Mouse (Mus musculus): ENCODE data around the gene Dclre1a.

DNA sequence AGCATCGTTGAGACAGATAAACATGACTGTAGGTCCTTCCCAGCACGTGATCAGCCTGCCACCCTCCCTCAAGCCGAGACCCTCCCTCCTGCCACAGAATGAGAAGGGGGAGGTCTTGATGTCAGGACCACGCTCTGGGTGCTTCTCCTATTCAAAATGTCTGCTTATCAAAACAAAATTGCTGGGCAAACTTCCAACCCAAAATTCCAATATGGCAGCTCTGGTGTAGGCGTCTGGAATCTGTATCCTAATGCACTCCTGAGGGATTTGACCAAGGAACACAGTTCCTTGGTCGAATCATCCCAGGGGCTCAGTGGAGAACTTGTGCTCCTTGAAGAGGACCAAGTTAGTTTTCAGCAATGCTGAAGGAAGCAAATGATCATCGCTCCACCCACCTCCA is 61.1 kb downstream of the Dclre1a start:
- TF ChIP-seq TAL1 (IDR thresholded peaks at IDR 0.05; ENCODE audit: low read length) (no peak), GATA1 (IDR thresholded peaks at IDR 0.05; ENCODE audit: low read length) (no peak)
